Mouse (Mus musculus) urinary bladder, postnatal 0 days (tissue): ENCODE results near the gene Fam129b. TPM values are rescaled to one million over a fixed set of nuclear protein-coding genes. Genes with fewer than 3 reads are reported as not detected.

Experiments
- polyA plus RNA-seq: library from polyadenylated mRNA; unstranded; fragments of >200 nt; fragmentation: Nextera tagmentation; extraction: Ambion mirVana; gene quantifications from 2 replicates; pipeline ENCODE4 v1.2.1, GENCODE M21; 2015

The Fam129b gene
- 94.2 and 94.5 TPM in 2 replicates for polyA plus RNA-seq

DNA sequence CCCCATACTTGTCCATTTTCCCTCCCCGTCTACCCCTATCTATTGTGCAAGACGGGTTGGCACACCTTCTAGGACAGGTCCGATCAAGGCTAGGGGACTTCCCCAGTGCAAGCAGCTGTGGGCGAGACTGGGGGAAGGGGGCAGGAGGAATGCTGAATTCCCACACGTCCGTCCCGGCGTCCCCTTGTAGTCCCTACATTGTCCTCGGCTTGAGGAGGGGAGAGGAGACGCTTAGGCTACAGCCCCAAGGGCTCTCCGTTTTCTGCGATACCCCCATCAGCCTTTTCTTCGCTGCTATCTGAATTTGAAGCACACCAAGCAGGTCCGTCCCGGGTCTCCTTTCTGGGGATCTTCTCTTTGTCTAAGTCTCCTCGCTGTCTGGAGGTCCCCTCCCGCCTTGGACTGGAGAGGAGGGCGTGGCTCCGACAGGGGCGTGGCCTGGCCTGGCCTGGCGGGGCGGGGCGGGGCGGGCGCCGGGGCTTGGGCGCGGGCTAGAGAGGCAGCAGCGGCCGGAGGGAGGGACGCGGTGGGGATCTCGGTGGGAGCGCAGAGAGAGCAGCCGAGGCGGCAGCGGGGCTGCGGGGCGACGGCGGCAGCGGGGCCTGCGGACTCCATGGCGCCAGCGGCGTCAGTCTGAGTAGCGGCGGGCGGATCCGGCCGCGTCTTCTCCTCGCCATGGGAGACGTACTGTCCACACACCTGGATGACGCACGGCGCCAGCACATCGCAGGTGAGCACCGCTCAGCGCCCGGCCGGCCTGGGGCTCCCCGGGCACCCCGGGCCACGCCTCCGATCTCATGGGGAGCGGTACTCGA is at the start of gene Fam129b:
Gene Fam129b, plus strand, starts transcription at position 440 of the 815 bp plus-strand sequence.

DNA sequence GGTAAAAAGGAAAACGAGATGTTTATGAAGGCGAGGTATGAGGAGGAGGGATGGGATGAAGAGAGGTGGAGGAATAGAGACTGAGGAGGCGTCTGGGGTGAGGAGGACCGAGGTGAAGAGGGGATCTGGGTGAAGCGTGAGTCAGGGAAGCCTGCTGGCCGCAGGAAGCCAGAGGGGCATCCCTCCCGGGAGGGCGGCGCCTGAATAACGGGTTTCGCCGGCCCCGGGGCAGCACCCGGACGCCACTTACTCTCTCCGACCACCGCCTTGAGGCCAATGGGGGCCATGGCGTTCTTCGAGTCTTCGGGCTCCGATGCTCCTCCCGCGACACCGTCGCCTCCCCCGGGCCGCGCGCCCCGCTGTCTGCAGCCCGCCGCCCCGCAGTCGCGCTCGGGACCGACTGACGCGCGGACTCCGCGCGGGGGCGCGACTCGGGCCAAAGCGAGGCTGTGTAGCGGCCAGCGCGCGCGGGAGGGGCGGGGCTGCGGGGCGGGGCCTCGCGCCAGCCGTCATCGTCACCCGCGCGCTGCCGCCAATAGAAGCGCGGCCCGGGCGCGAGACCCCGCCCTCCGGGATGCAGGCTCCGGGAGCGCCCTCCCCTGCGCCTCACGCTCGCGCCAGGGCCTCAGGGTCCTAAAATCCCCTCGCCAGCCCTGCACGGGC is 29.0 kb upstream of the Fam129b start, which contains the start of gene Stxbp1:
Gene Stxbp1, minus strand, starts transcription at position 441 of the 663 bp plus-strand sequence.

DNA sequence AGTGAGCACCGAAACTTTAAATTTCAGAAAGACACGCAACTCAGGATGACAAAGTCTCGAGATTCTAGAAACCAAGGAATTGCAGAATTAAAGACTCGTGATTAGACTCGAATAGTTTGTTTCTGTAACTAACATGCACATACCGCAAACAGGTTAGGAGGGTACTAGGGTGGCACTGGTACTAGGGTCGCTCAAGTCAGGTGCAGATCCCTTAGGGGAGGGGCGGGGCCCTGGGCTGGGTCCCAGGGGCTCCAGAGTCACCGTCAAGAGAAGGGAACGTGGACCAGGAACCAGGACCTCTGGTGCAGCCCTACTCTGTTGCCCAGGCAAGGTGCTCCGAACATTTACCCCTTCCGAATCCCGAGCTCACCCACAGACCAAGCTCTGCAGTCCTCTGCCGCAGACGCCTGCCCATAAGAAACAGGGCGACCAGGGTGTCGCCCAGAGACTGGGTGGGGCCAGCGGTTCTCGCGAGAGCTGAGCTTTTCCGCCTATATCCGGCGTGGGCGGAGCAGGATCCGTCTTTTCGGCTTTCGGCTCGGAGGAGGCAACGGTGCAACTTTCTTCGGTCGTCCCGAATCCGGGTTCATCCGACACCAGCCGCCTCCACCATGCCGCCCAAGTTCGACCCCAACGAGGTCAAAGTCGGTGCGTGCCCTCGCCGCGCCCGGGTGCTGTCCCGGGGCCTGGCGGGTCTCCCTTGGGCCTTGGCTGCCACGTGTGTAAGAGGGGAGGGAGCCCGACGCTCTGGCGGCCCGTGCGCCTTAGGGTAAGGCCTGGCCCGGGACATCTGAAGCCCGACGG is 85.5 kb downstream of the Fam129b start, which contains the start of the genes Rpl12 and Lrsam1:
Gene Rpl12, plus strand, starts transcription at position 368 of the 804 bp plus-strand sequence.
Gene Lrsam1, minus strand, starts transcription at position 423 of the 804 bp plus-strand sequence.

Other genes with a start within 250 kb of the Fam129b start
- gene Eng, start 229.5 kb upstream of the Fam129b start, polyA plus RNA-seq = 37.8 and 40.2 TPM in 2 replicates
- 20.7 and 22.6 TPM in 2 replicates for gene Fpgs, start 172.0 kb upstream of the Fam129b start, polyA plus RNA-seq
- gene Cdk9, start 163.0 kb upstream of the Fam129b start, polyA plus RNA-seq = 52.3 and 52.9 TPM in 2 replicates
- 6.2 and 6.9 TPM in 2 replicates for gene Sh2d3c, start 155.1 kb upstream of the Fam129b start, polyA plus RNA-seq
- not detected in 2 replicates for gene 6330409D20Rik, start 135.1 kb upstream of the Fam129b start, polyA plus RNA-seq
- 38.1 and 39.5 TPM in 2 replicates for gene Tor2a, start 118.9 kb upstream of the Fam129b start, polyA plus RNA-seq
- 0.06 TPM in 1 of 2 replicates, not detected in the other for gene Ttc16, start 100.5 kb upstream of the Fam129b start, polyA plus RNA-seq
- gene Ptrh1, start 100.3 kb upstream of the Fam129b start, polyA plus RNA-seq = 6.1 and 7.4 TPM in 2 replicates
- gene Cfap157, start 91.7 kb upstream of the Fam129b start, polyA plus RNA-seq = 1.4 and 2.1 TPM in 2 replicates
- gene Stxbp1, start 28.9 kb upstream of the Fam129b start, polyA plus RNA-seq = 10.5 and 14.1 TPM in 2 replicates
- 120 and 126 TPM in 2 replicates for gene Rpl12, start 85.4 kb downstream of the Fam129b start, polyA plus RNA-seq
- gene Lrsam1, start 85.5 kb downstream of the Fam129b start, polyA plus RNA-seq = 5.2 and 6.7 TPM in 2 replicates
- 12.2 and 13.6 TPM in 2 replicates for gene Slc2a8, start 106.0 kb downstream of the Fam129b start, polyA plus RNA-seq